Mouse (Mus musculus): Measurements from ENCODE around the gene Tab1. TPM values are rescaled to one million over a fixed set of nuclear protein-coding genes. Genes with fewer than 3 reads are reported as not detected.

Tab1 gene
- polyA plus RNA-seq, 1 experiment from 2014 or later = 36.7 TPM

- ATAC-seq (replicated peaks; ENCODE audit: low FRiP score) (no peak), DNase-seq (ENCODE audit: low spot score) (no peak)
- H3K9me3 ChIP-seq (ENCODE audit: control insufficient read depth, low read length) = no peaks in the 10 kb centered on the region
- no peaks in the 10 kb centered on the region for H3K36me3 ChIP-seq (ENCODE audit: control insufficient read depth, insufficient read depth, low read length)
- no peak overlapping the region for H3K9ac ChIP-seq (ENCODE audit: low read length)
- H3K27ac ChIP-seq (ENCODE audit: low read depth, low read length) = no peak overlapping the region
- H3K27me3 ChIP-seq (ENCODE audit: control insufficient read depth, insufficient read depth, low read length) = no peaks in the 10 kb centered on the region
- no peaks in the 10 kb centered on the region for H3K4me1 ChIP-seq (replicated peaks; ENCODE audit: control insufficient read depth, insufficient read depth, low read length)
- 72% methylated on average over 1 of the region's 1 CpGs for WGBS
- H3K4me3 ChIP-seq (ENCODE audit: low read depth, low read length) = no peak overlapping the region
- H3K4me2 ChIP-seq (ENCODE audit: low read depth, low read length, severe bottlenecking) = no peak overlapping the region
Measured at GRCm38 (mm10) chr15:80127191-80127590, 5.7 kb upstream of the Tab1 start.

GRCm38 (mm10) chr15:80129982-80130381 is 2.9 kb upstream of the Tab1 start:
- no peak overlapping the region for H3K27ac ChIP-seq (ENCODE audit: low read depth, low read length)
- no peak overlapping the region for H3K4me2 ChIP-seq (ENCODE audit: low read depth, low read length, severe bottlenecking)
- no peak overlapping the region for H3K4me3 ChIP-seq (ENCODE audit: low read depth, low read length)
- ATAC-seq (replicated peaks; ENCODE audit: low FRiP score) (no peak), DNase-seq (ENCODE audit: low spot score) (no peak)
- H3K36me3 ChIP-seq (ENCODE audit: control insufficient read depth, insufficient read depth, low read length) = no peaks in the 10 kb centered on the region
- 92% methylated on average over 6 of the region's 6 CpGs for WGBS
- no peaks in the 10 kb centered on the region for H3K9me3 ChIP-seq (ENCODE audit: control insufficient read depth, low read length)
- no peaks in the 10 kb centered on the region for H3K27me3 ChIP-seq (ENCODE audit: control insufficient read depth, insufficient read depth, low read length)
- H3K4me1 ChIP-seq (replicated peaks; ENCODE audit: control insufficient read depth, insufficient read depth, low read length) = peaks cover 9% of the 10 kb centered on the region
- H3K9ac ChIP-seq (ENCODE audit: low read length) = no peak overlapping the region

GRCm38 (mm10) chr15:80130689-80131088 is 2.2 kb upstream of the Tab1 start:
- Histone ChIP-seq H3K4me3 (ENCODE audit: low read depth, low read length) (no peak overlapping the region), H3K9me3 (ENCODE audit: control insufficient read depth, low read length) (no peaks in the 10 kb centered on the region), H3K9ac (ENCODE audit: low read length) (no peak overlapping the region), H3K27ac (ENCODE audit: low read depth, low read length) (no peak overlapping the region), H3K4me1 (replicated peaks; ENCODE audit: control insufficient read depth, insufficient read depth, low read length) (peaks cover 9% of the 10 kb centered on the region), H3K4me2 (ENCODE audit: low read depth, low read length, severe bottlenecking) (no peak overlapping the region), H3K27me3 (ENCODE audit: control insufficient read depth, insufficient read depth, low read length) (no peaks in the 10 kb centered on the region), H3K36me3 (ENCODE audit: control insufficient read depth, insufficient read depth, low read length) (no peaks in the 10 kb centered on the region)
- no peak for DNase-seq (ENCODE audit: low spot score)
- no peak for ATAC-seq (replicated peaks; ENCODE audit: low FRiP score)
- 95% methylated on average over 5 of the region's 5 CpGs for WGBS

GRCm38 (mm10) chr15:80131421-80131820 is 1.5 kb upstream of the Tab1 start:
- 83% methylated on average over 6 of the region's 6 CpGs for WGBS
- no peak overlapping the region for H3K27ac ChIP-seq (ENCODE audit: low read depth, low read length)
- no peak for ATAC-seq (replicated peaks; ENCODE audit: low FRiP score)
- no peak overlapping the region for H3K4me2 ChIP-seq (ENCODE audit: low read depth, low read length, severe bottlenecking)
- H3K9me3 ChIP-seq (ENCODE audit: control insufficient read depth, low read length) = no peaks in the 10 kb centered on the region
- peaks cover 9% of the 10 kb centered on the region for H3K4me1 ChIP-seq (replicated peaks; ENCODE audit: control insufficient read depth, insufficient read depth, low read length)
- no peak overlapping the region for H3K4me3 ChIP-seq (ENCODE audit: low read depth, low read length)
- H3K36me3 ChIP-seq (ENCODE audit: control insufficient read depth, insufficient read depth, low read length) = no peaks in the 10 kb centered on the region
- H3K27me3 ChIP-seq (ENCODE audit: control insufficient read depth, insufficient read depth, low read length) = no peaks in the 10 kb centered on the region
- no peak for DNase-seq (ENCODE audit: low spot score)
- no peak overlapping the region for H3K9ac ChIP-seq (ENCODE audit: low read length)

GRCm38 (mm10) chr15:80132452-80132851 is 475 bp upstream of the Tab1 start:
- Histone ChIP-seq H3K9me3 (ENCODE audit: control insufficient read depth, low read length) (no peaks in the 10 kb centered on the region), H3K4me2 (ENCODE audit: low read depth, low read length, severe bottlenecking) (peak overlapping the region; percentile 88; the same call in 1 of the 2 replicates), H3K9ac (ENCODE audit: low read length) (peak overlapping the region; percentile 80; the same call in 1 of the 2 replicates), H3K27ac (ENCODE audit: low read depth, low read length) (no peak overlapping the region), H3K36me3 (ENCODE audit: control insufficient read depth, insufficient read depth, low read length) (no peaks in the 10 kb centered on the region; the same call in 1 of the 2 replicates), H3K4me3 (ENCODE audit: low read depth, low read length) (peak overlapping the region; percentile 51), H3K4me1 (replicated peaks; ENCODE audit: control insufficient read depth, insufficient read depth, low read length) (peaks cover 9% of the 10 kb centered on the region), H3K27me3 (ENCODE audit: control insufficient read depth, insufficient read depth, low read length) (no peaks in the 10 kb centered on the region)
- WGBS = 84% methylated on average over 9 of the region's 9 CpGs
- DNase-seq (ENCODE audit: low spot score) (no peak), ATAC-seq (replicated peaks; ENCODE audit: low FRiP score) (0 out of 2 replicates have a peak, but pooled peaks have one; percentile 11)

- Histone ChIP-seq H3K4me1 (replicated peaks; ENCODE audit: control insufficient read depth, insufficient read depth, low read length) (peaks cover 11% of the 10 kb centered on the region), H3K4me2 (ENCODE audit: low read depth, low read length, severe bottlenecking) (peak overlapping the region; percentile 88), H3K27me3 (ENCODE audit: control insufficient read depth, insufficient read depth, low read length) (no peaks in the 10 kb centered on the region), H3K9me3 (ENCODE audit: control insufficient read depth, low read length) (no peaks in the 10 kb centered on the region), H3K9ac (ENCODE audit: low read length) (peak overlapping the region; percentile 80), H3K27ac (ENCODE audit: low read depth, low read length) (peak overlapping the region; percentile 92), H3K36me3 (ENCODE audit: control insufficient read depth, insufficient read depth, low read length) (no peaks in the 10 kb centered on the region; the same call in 1 of the 2 replicates), H3K4me3 (ENCODE audit: low read depth, low read length) (peak overlapping the region; percentile 51)
- ATAC-seq (replicated peaks; ENCODE audit: low FRiP score) (peak; percentile 29; the same call in 1 of the 2 replicates), DNase-seq (ENCODE audit: low spot score) (no peak)
- 17% methylated on average over 14 of the region's 14 CpGs for WGBS
Measured at GRCm38 (mm10) chr15:80133682-80134449, 939 bp downstream of the Tab1 start.

- no peaks in the 10 kb centered on the region; the same call in 1 of the 2 replicates for H3K36me3 ChIP-seq (ENCODE audit: control insufficient read depth, insufficient read depth, low read length)
- H3K4me3 ChIP-seq (ENCODE audit: low read depth, low read length) = peak overlapping the region; percentile 51
- peaks cover 11% of the 10 kb centered on the region for H3K4me1 ChIP-seq (replicated peaks; ENCODE audit: control insufficient read depth, insufficient read depth, low read length)
- WGBS = 71% methylated on average over 9 of the region's 9 CpGs
- no peak overlapping the region for H3K27ac ChIP-seq (ENCODE audit: low read depth, low read length)
- H3K27me3 ChIP-seq (ENCODE audit: control insufficient read depth, insufficient read depth, low read length) = no peaks in the 10 kb centered on the region
- peak overlapping the region; percentile 80 for H3K9ac ChIP-seq (ENCODE audit: low read length)
- ATAC-seq (replicated peaks; ENCODE audit: low FRiP score) = no peak
- H3K4me2 ChIP-seq (ENCODE audit: low read depth, low read length, severe bottlenecking) = peak overlapping the region; percentile 88
- no peaks in the 10 kb centered on the region for H3K9me3 ChIP-seq (ENCODE audit: control insufficient read depth, low read length)
- DNase-seq (ENCODE audit: low spot score) = no peak
Measured at GRCm38 (mm10) chr15:80134450-80134847, 1.5 kb downstream of the Tab1 start.

- ATAC-seq (replicated peaks; ENCODE audit: low FRiP score) = no peak
- H3K4me2 ChIP-seq (ENCODE audit: low read depth, low read length, severe bottlenecking) = no peak overlapping the region
- no peaks in the 10 kb centered on the region; the same call in 1 of the 2 replicates for H3K36me3 ChIP-seq (ENCODE audit: control insufficient read depth, insufficient read depth, low read length)
- peaks cover 11% of the 10 kb centered on the region for H3K4me1 ChIP-seq (replicated peaks; ENCODE audit: control insufficient read depth, insufficient read depth, low read length)
- H3K27ac ChIP-seq (ENCODE audit: low read depth, low read length) = no peak overlapping the region
- H3K27me3 ChIP-seq (ENCODE audit: control insufficient read depth, insufficient read depth, low read length) = no peaks in the 10 kb centered on the region
- 96% methylated on average over 2 of the region's 2 CpGs for WGBS
- DNase-seq (ENCODE audit: low spot score) = no peak
- H3K9me3 ChIP-seq (ENCODE audit: control insufficient read depth, low read length) = no peaks in the 10 kb centered on the region
- H3K4me3 ChIP-seq (ENCODE audit: low read depth, low read length) = no peak overlapping the region
- no peak overlapping the region for H3K9ac ChIP-seq (ENCODE audit: low read length)
Measured at GRCm38 (mm10) chr15:80135499-80135898, 2.6 kb downstream of the Tab1 start.

GRCm38 (mm10) chr15:80136645-80137044 is 3.7 kb downstream of the Tab1 start:
- WGBS = 99% methylated on average over 3 of the region's 3 CpGs
- no peak for ATAC-seq (replicated peaks; ENCODE audit: low FRiP score)

More at GRCm38 (mm10) chr15:80136645-80137044, 3.7 kb downstream of the Tab1 start:
- Histone ChIP-seq H3K27ac (ENCODE audit: low read depth, low read length) (no peak overlapping the region), H3K9ac (ENCODE audit: low read length) (no peak overlapping the region), H3K4me2 (ENCODE audit: low read depth, low read length, severe bottlenecking) (no peak overlapping the region), H3K4me3 (ENCODE audit: low read depth, low read length) (no peak overlapping the region), H3K27me3 (ENCODE audit: control insufficient read depth, insufficient read depth, low read length) (no peaks in the 10 kb centered on the region), H3K9me3 (ENCODE audit: control insufficient read depth, low read length) (no peaks in the 10 kb centered on the region), H3K36me3 (ENCODE audit: control insufficient read depth, insufficient read depth, low read length) (no peaks in the 10 kb centered on the region; the same call in 1 of the 2 replicates), H3K4me1 (replicated peaks; ENCODE audit: control insufficient read depth, insufficient read depth, low read length) (peaks cover 11% of the 10 kb centered on the region)
- no peak for DNase-seq (ENCODE audit: low spot score)
